Mouse (Mus musculus) neutrophil, adult 83 days (primary cell): ENCODE data around the gene 4933406M09Rik. TPM values are rescaled to one million over a fixed set of nuclear protein-coding genes. Genes with fewer than 3 reads are reported as not detected.

Source experiments
- total RNA-seq, 2 experiments: library from RNA; stranded (reverse); gene quantifications; one replicate each; pipeline ENCODE4 v1.2.4; 2023

4933406M09Rik gene
- not detected for total RNA-seq

DNA sequence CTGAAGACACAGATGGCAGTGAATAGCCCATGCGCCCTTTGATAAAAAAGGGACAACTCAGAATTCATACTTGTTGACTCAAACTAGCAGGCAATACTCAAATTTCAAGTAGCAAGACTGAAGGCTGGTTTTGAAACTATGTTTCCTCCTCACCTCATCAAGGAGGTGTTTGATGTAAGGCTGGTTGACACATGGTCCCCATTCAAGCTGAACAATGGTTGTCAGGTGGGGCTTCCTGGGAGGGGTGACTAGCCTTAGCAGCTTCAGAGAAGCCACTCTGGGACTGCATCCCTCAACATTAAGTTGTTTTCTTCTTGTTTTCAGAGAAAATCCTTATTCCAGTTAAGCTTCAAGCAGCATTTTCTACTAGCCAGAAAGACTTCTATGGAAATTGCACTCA, at the start of gene 4933406M09Rik:
4933406M09Rik (plus strand) TSS at position 275 of the 400 bp plus-strand sequence.

DNA sequence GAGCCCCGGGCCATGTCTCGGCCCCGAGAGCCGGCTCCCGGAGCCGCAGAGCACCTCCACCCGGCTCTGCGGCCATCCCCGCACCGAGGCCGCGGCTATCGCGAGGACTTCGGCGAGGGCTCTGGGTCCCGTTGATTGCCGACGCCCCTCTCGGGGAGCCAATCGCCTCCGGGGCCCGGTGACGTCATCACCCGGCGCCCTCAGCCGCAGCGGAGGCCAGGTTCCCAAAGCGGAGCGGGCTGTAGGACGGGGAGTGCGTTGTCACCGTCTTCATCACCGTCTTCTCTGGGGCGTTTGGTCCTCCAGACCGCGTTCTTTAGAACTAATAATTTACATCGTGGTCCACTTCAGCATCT, 23.9 kb upstream of the 4933406M09Rik start, which contains the start of gene Tmem183a:
Tmem183a (minus strand) TSS at position 123 of the 356 bp plus-strand sequence.

DNA sequence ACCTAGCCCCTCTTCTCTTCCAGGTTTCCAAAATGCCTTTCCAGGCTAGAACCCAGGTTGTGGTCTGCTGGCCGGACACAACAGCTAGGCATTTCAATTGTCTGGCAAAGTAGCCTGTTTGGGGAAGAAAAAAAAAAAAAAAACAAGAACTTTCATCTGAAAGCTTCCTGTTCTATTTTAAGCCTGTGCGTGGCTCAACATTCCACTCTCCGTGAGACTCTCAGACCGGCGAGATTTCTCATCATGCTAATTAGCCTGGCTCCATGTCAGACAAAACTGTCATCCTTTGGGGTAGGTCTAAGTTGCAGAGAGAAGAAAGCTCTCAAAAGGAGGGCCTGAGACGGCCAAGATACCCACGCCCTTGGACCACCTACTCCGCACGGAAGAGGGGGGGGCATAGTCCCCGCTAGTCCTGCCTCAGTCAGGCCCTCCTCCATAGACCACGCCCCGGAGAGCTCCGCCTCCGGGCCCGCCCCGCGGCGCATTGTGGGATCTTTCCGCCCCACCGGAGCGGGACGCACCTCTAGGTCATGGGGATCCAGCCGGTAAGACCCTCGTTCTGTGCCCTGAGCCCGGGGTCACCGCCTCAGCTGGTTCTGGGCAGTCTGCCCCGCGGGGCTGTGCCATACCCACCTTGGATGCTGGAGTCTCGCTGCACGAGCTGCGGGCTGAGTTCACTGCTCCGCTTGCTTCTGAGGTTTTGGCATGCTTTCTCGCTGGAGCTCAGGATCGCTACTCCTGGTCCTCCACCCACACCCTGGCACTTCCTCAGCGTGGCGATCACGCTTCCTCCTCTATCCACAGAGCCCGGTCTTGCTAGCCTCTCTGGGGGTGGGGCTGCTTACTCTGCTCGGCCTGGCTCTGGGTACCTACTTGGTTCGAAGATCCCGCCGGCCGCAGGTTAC, 20.0 kb downstream of the 4933406M09Rik start, which contains the start of gene Cyb5r1:
Cyb5r1 (plus strand) TSS at position 51 of the 905 bp plus-strand sequence.

DNA sequence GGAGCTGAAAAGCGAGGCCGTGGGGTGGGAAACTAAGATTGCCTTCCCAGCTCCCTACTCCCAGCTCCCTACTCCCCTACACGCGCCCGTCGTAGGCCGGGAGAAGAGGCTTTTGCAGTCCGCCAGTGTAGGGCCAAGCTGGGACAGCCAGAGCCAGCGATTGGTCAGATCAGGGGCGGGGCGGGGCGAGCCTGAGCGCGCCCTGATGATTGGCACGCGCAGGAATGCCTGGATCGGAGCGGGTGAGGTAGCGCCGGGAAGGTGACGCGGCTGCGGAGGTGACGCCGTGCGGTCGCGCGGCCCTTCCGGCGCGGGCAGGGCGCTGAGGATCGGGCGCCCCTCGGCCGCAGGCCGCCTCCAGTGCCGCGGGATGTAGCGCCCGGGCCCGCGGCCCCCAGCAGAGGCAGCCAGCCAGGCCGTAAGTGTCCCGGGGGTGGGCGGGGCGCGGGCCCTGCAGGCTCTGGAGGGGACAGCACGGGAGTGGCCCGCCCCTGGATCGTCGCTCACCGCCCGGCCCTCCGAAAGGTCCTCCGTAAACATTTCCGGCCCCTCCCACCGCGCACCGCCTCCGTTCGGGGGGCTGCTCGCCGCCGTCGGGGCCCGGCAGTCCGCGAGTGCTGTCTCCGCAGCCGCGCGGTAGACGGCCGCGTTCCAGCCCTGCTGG, 29.6 kb downstream of the 4933406M09Rik start, which contains the start of gene Adipor1:
Adipor1 (plus strand) TSS at position 211 of the 664 bp plus-strand sequence.

Other genes with a start within 250 kb of the 4933406M09Rik start
- 100 to 1,000 TPM; 596 to 624 TPM for gene Chil1, start 203.8 kb upstream of the 4933406M09Rik start, total RNA-seq
- gene Mybph, start 192.5 kb upstream of the 4933406M09Rik start, total RNA-seq: under 1 TPM; 0.44 to 0.46 TPM
- not detected for gene Adora1, start 150.5 kb upstream of the 4933406M09Rik start, total RNA-seq
- gene Myog, start 96.0 kb upstream of the 4933406M09Rik start, total RNA-seq: not detected
- 10 to 100 TPM; 11.4 to 11.9 TPM for gene Ppfia4, start 53.0 kb upstream of the 4933406M09Rik start, total RNA-seq
- 10 to 100 TPM; 43.2 to 64.0 TPM for gene Tmem183a, start 24.0 kb upstream of the 4933406M09Rik start, total RNA-seq
- gene Cyb5r1, start 19.6 kb downstream of the 4933406M09Rik start, total RNA-seq: 10 to 100 TPM; 51.7 to 56.4 TPM
- 100 to 1,000 TPM; 258 to 272 TPM for gene Adipor1, start 29.4 kb downstream of the 4933406M09Rik start, total RNA-seq
- 10 to 100 TPM; 25.9 to 26.4 TPM for gene Klhl12, start 69.6 kb downstream of the 4933406M09Rik start, total RNA-seq
- gene Rabif, start 108.7 kb downstream of the 4933406M09Rik start, total RNA-seq: 10 to 100 TPM; 17.7 to 20.5 TPM
- gene Mgat4e, start 163.7 kb downstream of the 4933406M09Rik start, total RNA-seq: not detected
- gene Kdm5b, start 174.2 kb downstream of the 4933406M09Rik start, total RNA-seq: 10 to 100 TPM; 38.5 to 48.1 TPM